Mouse (Mus musculus) gastrocnemius, adult 18-20 months (tissue): ENCODE measurements around the gene Gm10518. TPM values are rescaled to one million over a fixed set of nuclear protein-coding genes. Genes with fewer than 3 reads are reported as not detected.
"Not testable (repeated sequence)": the region's sequence is repeated elsewhere in the genome, so short reads cannot be mapped to it uniquely, and the experiment has no call there.

ENCODE experiments used
- DNase-seq: peaks from one replicate; pipeline ENCODE4 v3.0.0; 2021; ENCODE audit warnings: low spot score
- long read RNA-seq, 2 experiments: library from polyadenylated mRNA; stranded (forward); transcript quantifications; one replicate each; pipeline ENCODE4 v2.0.0; 2021
- total RNA-seq, 2 experiments: library from RNA; stranded (reverse); gene quantifications; 2 replicates each; pipeline ENCODE4 v1.2.3; 2021

Gene Gm10518
- not detected for total RNA-seq
- long read RNA-seq, experiment 1, result 0 reads
- long read RNA-seq, experiment 2, result 0 reads

- DNase-seq, result peak; percentile 72
These were observed at the start of gene Gm10518 for GRCm38 (mm10) chr1:179802610-179803512. Gene Gm10518, plus strand, starts transcription at chr1:179803376.

- no peak for DNase-seq
These were observed 46.7 kb upstream of the Gm10518 start for GRCm38 (mm10) chr1:179756477-179756876.

GRCm38 (mm10) chr1:179760086-179760485, 43.1 kb upstream of the Gm10518 start:
- no peak for DNase-seq

- no peak for DNase-seq
These were observed 42.6 kb upstream of the Gm10518 start for GRCm38 (mm10) chr1:179760553-179760952.

GRCm38 (mm10) chr1:179776831-179777230, 26.3 kb upstream of the Gm10518 start:
- no peak for DNase-seq

- no peak for DNase-seq
These were observed 19.1 kb upstream of the Gm10518 start for GRCm38 (mm10) chr1:179784098-179784497.

GRCm38 (mm10) chr1:179785502-179785901, 17.7 kb upstream of the Gm10518 start:
- no peak for DNase-seq

GRCm38 (mm10) chr1:179787281-179787680, 15.9 kb upstream of the Gm10518 start:
- DNase-seq, result no peak

GRCm38 (mm10) chr1:179798794-179799193, 4.4 kb upstream of the Gm10518 start:
- DNase-seq, result no peak

GRCm38 (mm10) chr1:179803513-179804139, 450 bp downstream of the Gm10518 start, which contains the start of gene Ahctf1:
Gene Ahctf1, minus strand, starts transcription at chr1:179803680.
- DNase-seq, result peak; percentile 99

- DNase-seq, result peak; percentile 24
These were observed 1.1 kb downstream of the Gm10518 start for GRCm38 (mm10) chr1:179804140-179804881.

GRCm38 (mm10) chr1:179805751-179806150, 2.6 kb downstream of the Gm10518 start:
- DNase-seq, result no peak

GRCm38 (mm10) chr1:179807468-179807867, 4.3 kb downstream of the Gm10518 start:
- DNase-seq, result no peak

GRCm38 (mm10) chr1:179808300-179808699, 5.1 kb downstream of the Gm10518 start:
- DNase-seq, result no peak

- no peak for DNase-seq
These were observed 10.2 kb downstream of the Gm10518 start for GRCm38 (mm10) chr1:179813385-179813784.

GRCm38 (mm10) chr1:179814616-179815015, 11.4 kb downstream of the Gm10518 start:
- no peak for DNase-seq

GRCm38 (mm10) chr1:179818490-179819278, 15.5 kb downstream of the Gm10518 start:
- not testable (repeated sequence) for DNase-seq

GRCm38 (mm10) chr1:179824549-179824948, 21.4 kb downstream of the Gm10518 start:
- DNase-seq, result no peak

GRCm38 (mm10) chr1:179828051-179828450, 24.9 kb downstream of the Gm10518 start:
- DNase-seq, result no peak

GRCm38 (mm10) chr1:179828900-179829299, 25.7 kb downstream of the Gm10518 start:
- no peak for DNase-seq

- no peak for DNase-seq
These were observed 29.6 kb downstream of the Gm10518 start for GRCm38 (mm10) chr1:179832710-179833240.
